Mouse (Mus musculus): ENCODE data around the gene AI987944.

The AI987944 gene

DNA sequence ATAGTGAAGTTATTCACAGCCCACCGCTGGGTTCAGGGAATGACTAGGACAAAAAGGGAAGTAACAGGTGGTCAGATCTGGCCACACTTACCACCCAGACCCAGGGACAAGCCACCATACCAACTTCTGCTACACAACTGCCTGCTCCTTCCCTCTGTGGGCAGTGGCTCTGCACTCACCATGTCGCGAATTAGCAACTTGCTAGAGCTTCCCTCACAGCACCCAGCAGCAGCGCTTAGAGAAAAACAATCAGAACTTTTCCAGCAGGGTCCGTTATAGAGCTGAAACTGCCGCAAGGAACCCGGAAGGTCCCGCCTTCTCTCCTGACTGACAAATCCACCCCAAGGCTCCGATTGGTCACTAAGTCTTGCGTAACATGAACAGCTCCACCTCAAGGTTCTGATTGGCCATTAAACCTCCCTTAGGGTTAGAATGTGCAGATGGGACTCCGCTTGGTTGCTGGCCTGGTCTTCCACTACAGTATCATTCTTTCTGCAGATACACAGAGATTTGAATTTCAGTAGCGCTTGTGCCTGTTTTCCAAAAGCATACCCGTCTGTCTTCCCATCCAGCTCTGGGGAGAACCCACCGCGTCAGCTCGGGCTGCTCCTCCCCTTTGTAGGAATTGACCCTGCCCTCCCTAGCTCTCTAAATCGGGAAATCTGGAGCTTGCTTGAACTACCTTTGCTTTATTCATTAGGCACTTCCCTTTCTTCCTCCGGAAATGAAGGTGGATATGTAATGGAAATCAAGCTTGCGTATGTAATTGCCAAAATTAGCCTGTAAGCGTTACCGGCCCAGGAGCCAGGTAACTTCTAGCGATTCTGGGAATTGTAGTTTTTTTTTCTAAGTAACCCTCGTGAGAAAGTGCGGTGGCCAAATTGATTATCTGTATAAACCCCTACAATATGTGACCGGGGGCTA, at the start of gene AI987944:
AI987944 (minus strand) TSS at position 332 of the 924 bp plus-strand sequence.
- in situ Hi-C loops (cut with MboI; ENCODE audit: low sequenced_read_pairs): no loop called here

DNA sequence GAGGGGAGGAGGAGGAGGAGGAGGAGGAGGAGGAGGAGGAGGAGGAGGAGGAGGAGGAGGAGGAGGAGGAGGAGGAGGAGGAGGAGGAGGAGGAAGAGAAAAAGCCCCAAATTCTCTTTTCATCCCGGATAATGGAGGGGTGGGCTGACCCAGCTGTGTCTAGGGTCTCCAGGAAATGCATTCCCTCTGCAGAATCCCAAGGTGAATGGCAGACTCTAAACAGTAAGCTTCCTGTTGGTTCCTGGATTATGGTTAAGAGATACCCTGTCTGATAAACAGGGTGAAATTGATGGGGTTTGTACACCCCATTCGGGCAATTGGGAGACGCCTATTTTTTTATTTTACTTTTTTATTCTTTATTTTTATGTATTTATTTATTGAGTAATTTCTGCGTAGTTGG, 951 bp upstream of the AI987944 start:
- in situ Hi-C loops (cut with MboI; ENCODE audit: low sequenced_read_pairs): no loop called here

Data from CH12F3 (cell line).